Mouse (Mus musculus): ENCODE measurements at regions not wholly inside any gene's neighbourhood (a gene's known extent, or its start where the extent isn't known, plus 50 kb on each side); places are given as distances from the start of the nearest gene placed in this dataset.

DNA sequence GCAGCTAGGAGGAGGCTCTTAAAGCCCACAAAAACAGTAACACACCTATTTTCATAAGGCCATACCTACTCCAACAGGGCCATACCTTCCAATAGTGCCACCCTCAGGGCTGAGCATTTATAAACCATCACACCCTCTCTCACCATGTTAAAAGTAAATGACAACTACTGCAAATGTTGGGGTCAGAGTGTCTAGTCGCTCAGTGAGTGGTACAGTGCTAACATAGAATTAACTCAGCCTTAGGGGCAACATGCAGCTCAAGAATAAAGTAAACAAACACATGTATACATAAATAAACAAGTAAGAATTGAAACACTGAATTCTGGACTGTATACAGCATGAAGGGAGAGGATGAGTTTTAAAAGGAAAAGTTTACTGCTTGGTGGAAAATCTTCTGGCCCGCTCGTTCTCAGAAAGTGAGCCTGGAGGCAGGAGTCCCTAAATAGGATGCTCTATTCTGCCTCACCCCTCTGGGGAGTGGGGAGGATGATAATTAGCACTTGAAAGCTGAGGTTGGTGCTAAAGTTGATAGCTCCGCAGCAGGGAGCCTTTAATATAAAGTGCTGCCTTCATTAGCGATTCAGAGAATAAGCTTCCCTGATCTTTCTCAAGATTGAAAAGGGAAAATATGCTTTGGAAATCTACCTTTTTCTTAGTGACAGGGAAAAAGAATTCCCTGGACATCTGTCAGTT lies 1508.4 kb upstream of the Got2 start:
- H3K79me2 ChIP-seq (ENCODE audit: control insufficient read depth, insufficient read depth, low read length): no peaks in the 10 kb centered on the region
- H3K36me3 ChIP-seq (ENCODE audit: control insufficient read depth, insufficient read depth, low read length): no peaks in the 10 kb centered on the region
- 52% methylated on average over 5 of the region's 5 CpGs for whole genome bisulfite sequencing
- H3K4me3 ChIP-seq (ENCODE audit: insufficient read depth, low read depth, low read length): no peak overlapping the region
- H3K9ac ChIP-seq (ENCODE audit: low read depth, low read length): no peak overlapping the region
- no peaks in the 10 kb centered on the region for H3K27me3 ChIP-seq (ENCODE audit: control insufficient read depth, insufficient read depth, low read length)
- no peak overlapping the region for H3K27ac ChIP-seq (replicated peaks; ENCODE audit: insufficient read depth, low read depth, low read length)
- no peaks in the 10 kb centered on the region for H3K4me1 ChIP-seq (ENCODE audit: control insufficient read depth, insufficient read depth, low read length)
- no peak for DNase-seq (ENCODE audit: extremely low read depth, low read depth, low spot score)
- TF ChIP-seq CTCF (IDR thresholded peaks at IDR 0.05; ENCODE audit: low read depth, low read length) (no peak), POLR2A (IDR thresholded peaks at IDR 0.05; ENCODE audit: extremely low read depth, insufficient read depth, low read length) (no peak)

DNA sequence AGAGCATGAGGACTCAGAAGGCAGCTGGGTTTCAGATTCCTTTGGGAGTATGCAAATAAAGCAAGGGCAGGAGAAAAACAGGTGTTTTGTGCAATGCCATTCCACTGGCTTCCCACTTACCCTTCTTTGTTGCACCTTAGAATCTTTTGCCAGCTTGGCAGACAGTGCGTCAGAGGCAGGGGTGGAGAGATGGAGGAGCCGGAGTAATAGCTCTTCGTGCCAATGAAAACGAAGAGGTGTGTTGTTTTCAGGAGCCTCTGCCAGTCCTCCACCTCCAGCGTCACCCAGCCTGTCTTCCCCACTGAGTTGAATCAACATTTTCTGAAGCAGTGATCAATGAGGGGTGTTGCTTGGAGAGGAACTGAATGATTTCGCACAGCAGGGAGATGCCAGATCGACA lies 1501.3 kb upstream of the Got2 start:
- Histone ChIP-seq H3K36me3 (ENCODE audit: control insufficient read depth, insufficient read depth, low read length) (no peaks in the 10 kb centered on the region), H3K79me2 (ENCODE audit: control insufficient read depth, insufficient read depth, low read length) (no peaks in the 10 kb centered on the region), H3K4me1 (ENCODE audit: control insufficient read depth, insufficient read depth, low read length) (no peaks in the 10 kb centered on the region), H3K9ac (ENCODE audit: low read depth, low read length) (no peak overlapping the region), H3K27me3 (ENCODE audit: control insufficient read depth, insufficient read depth, low read length) (no peaks in the 10 kb centered on the region), H3K4me3 (ENCODE audit: insufficient read depth, low read depth, low read length) (no peak overlapping the region), H3K27ac (replicated peaks; ENCODE audit: insufficient read depth, low read depth, low read length) (no peak overlapping the region)
- no peak for DNase-seq (ENCODE audit: extremely low read depth, low read depth, low spot score)
- TF ChIP-seq CTCF (IDR thresholded peaks at IDR 0.05; ENCODE audit: low read depth, low read length) (no peak), POLR2A (IDR thresholded peaks at IDR 0.05; ENCODE audit: extremely low read depth, insufficient read depth, low read length) (no peak)
- WGBS: 5% methylated on average over 7 of the region's 7 CpGs

DNA sequence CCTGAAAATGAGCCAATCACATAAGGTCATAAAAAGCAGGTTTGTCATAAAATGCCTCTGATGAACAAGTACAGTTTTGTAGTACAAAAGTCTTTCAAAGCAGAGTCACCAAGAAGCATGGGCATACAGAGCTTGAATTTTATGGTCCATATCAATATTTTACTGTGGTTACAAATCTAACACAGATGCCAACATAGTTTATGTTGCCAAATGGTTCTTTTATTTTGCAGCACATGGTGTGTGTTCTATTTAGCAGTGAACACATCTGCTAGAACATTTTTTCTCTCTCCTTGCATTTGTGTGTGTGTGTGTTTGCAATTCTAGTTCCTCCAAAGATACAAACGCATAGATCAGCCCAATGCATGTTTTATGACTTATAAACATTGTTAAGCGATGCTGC lies 1500.8 kb upstream of the Got2 start:
- Histone ChIP-seq H3K4me1 (ENCODE audit: control insufficient read depth, insufficient read depth, low read length) (no peaks in the 10 kb centered on the region), H3K27me3 (ENCODE audit: control insufficient read depth, insufficient read depth, low read length) (no peaks in the 10 kb centered on the region), H3K36me3 (ENCODE audit: control insufficient read depth, insufficient read depth, low read length) (no peaks in the 10 kb centered on the region), H3K4me3 (ENCODE audit: insufficient read depth, low read depth, low read length) (no peak overlapping the region), H3K27ac (replicated peaks; ENCODE audit: insufficient read depth, low read depth, low read length) (no peak overlapping the region), H3K9ac (ENCODE audit: low read depth, low read length) (no peak overlapping the region), H3K79me2 (ENCODE audit: control insufficient read depth, insufficient read depth, low read length) (no peaks in the 10 kb centered on the region)
- DNase-seq (ENCODE audit: extremely low read depth, low read depth, low spot score): no peak
- 20% methylated on average over 2 of the region's 2 CpGs for WGBS
- TF ChIP-seq POLR2A (IDR thresholded peaks at IDR 0.05; ENCODE audit: extremely low read depth, insufficient read depth, low read length) (no peak), CTCF (IDR thresholded peaks at IDR 0.05; ENCODE audit: low read depth, low read length) (no peak)

DNA sequence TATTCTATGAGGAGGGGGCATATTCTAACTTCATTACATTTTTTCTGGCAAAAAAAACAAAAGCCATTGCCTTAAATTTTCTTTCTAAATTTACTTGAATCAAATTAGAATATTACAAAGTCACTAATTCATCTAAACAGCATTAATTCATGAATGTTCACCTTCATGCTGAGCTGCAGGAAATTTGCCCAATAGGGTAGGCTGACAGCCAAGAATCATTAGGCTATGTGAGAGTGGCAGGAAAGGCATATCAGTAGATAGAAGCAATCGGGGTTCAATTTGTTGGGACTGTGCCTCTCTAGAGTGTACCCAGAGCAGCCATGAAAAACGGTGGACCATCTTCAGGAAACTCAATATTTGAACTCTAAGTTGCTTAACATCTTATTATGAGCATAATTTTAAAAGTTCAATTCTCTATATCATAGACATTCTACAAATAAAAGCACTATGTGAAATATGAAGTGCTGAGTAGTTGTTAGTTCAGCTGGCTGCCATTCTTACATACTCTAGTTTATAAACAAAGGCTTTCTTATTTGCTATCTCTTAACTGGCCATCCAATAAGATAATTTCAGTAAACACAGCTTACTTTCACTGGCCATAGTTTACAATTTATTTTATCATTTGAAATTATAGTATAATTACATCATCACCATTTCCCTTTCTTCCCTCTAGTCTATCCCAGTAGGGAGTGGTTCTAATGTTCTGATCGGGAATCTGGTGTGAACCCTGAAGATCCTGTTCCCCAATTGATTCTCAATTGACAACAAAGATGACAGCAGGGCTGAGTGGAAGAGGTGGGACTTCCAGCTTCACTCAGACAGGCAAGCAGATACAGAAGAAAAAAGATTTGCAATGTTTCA lies 1486.8 kb upstream of the Got2 start:
- no peaks in the 10 kb centered on the region for H3K36me3 ChIP-seq (ENCODE audit: control insufficient read depth, insufficient read depth, low read length)
- H3K9ac ChIP-seq (ENCODE audit: low read depth, low read length): no peak overlapping the region
- no peak overlapping the region for H3K4me3 ChIP-seq (ENCODE audit: insufficient read depth, low read depth, low read length)
- 71% methylated on average over 3 of the region's 3 CpGs for WGBS
- no peak for TF ChIP-seq POLR2A (IDR thresholded peaks at IDR 0.05; ENCODE audit: extremely low read depth, insufficient read depth, low read length)
- TF ChIP-seq CTCF (IDR thresholded peaks at IDR 0.05; ENCODE audit: low read depth, low read length): no peak
- no peaks in the 10 kb centered on the region for H3K79me2 ChIP-seq (ENCODE audit: control insufficient read depth, insufficient read depth, low read length)
- no peak overlapping the region for H3K27ac ChIP-seq (replicated peaks; ENCODE audit: insufficient read depth, low read depth, low read length)
- DNase-seq (ENCODE audit: extremely low read depth, low read depth, low spot score): no peak
- H3K4me1 ChIP-seq (ENCODE audit: control insufficient read depth, insufficient read depth, low read length): no peaks in the 10 kb centered on the region
- no peaks in the 10 kb centered on the region for H3K27me3 ChIP-seq (ENCODE audit: control insufficient read depth, insufficient read depth, low read length)

DNA sequence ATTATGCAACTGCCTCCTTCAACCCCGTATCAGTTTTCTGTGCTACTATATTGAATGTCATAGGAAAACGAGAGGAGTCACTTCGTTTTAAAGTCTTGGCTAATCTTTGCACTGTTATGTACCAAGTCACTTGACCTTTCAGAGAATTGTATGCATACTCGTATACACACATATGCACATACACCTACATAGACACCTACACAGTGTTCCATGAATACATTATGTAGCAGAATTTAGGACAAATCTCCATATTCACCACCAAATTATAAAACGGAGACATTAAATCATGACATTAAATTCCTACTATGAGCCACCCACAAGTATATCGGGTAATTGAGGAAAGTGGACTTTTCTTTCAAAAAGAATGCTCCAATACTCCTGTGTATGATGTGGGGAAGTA lies 1458.3 kb upstream of the Got2 start:
- 82% methylated on average over 6 of the region's 6 CpGs for WGBS
- no peak overlapping the region for H3K9ac ChIP-seq (ENCODE audit: low read depth, low read length)
- no peaks in the 10 kb centered on the region for H3K4me1 ChIP-seq (ENCODE audit: control insufficient read depth, insufficient read depth, low read length)
- no peak for DNase-seq (ENCODE audit: extremely low read depth, low read depth, low spot score)
- H3K79me2 ChIP-seq (ENCODE audit: control insufficient read depth, insufficient read depth, low read length): no peaks in the 10 kb centered on the region
- no peak overlapping the region for H3K4me3 ChIP-seq (ENCODE audit: insufficient read depth, low read depth, low read length)
- no peak overlapping the region for H3K27ac ChIP-seq (replicated peaks; ENCODE audit: insufficient read depth, low read depth, low read length)
- no peaks in the 10 kb centered on the region for H3K27me3 ChIP-seq (ENCODE audit: control insufficient read depth, insufficient read depth, low read length)
- no peak for TF ChIP-seq CTCF (IDR thresholded peaks at IDR 0.05; ENCODE audit: low read depth, low read length)
- TF ChIP-seq POLR2A (IDR thresholded peaks at IDR 0.05; ENCODE audit: extremely low read depth, insufficient read depth, low read length): no peak
- H3K36me3 ChIP-seq (ENCODE audit: control insufficient read depth, insufficient read depth, low read length): no peaks in the 10 kb centered on the region

- Histone ChIP-seq H3K36me3 (ENCODE audit: control insufficient read depth, insufficient read depth, low read length) (no peaks in the 10 kb centered on the region), H3K27me3 (ENCODE audit: control insufficient read depth, insufficient read depth, low read length) (no peaks in the 10 kb centered on the region), H3K9ac (ENCODE audit: low read depth, low read length) (no peak overlapping the region), H3K27ac (replicated peaks; ENCODE audit: insufficient read depth, low read depth, low read length) (no peak overlapping the region), H3K4me1 (ENCODE audit: control insufficient read depth, insufficient read depth, low read length) (no peaks in the 10 kb centered on the region), H3K4me3 (ENCODE audit: insufficient read depth, low read depth, low read length) (no peak overlapping the region), H3K79me2 (ENCODE audit: control insufficient read depth, insufficient read depth, low read length) (no peaks in the 10 kb centered on the region)
- TF ChIP-seq CTCF (IDR thresholded peaks at IDR 0.05; ENCODE audit: low read depth, low read length): no peak
- TF ChIP-seq POLR2A (IDR thresholded peaks at IDR 0.05; ENCODE audit: extremely low read depth, insufficient read depth, low read length): no peak
- no peak for DNase-seq (ENCODE audit: extremely low read depth, low read depth, low spot score)
- 66% methylated on average over 4 of the region's 4 CpGs for WGBS
Measured at GRCm38 (mm10) chr8:97315497-97315896, 1427.2 kb upstream of the Got2 start.
